Mouse (Mus musculus) lung, postnatal 0 days (tissue): Measurements from ENCODE around the gene Rbm28. TPM values are rescaled to one million over a fixed set of nuclear protein-coding genes. Genes with fewer than 3 reads are reported as not detected.

ENCODE experiments used
- ATAC-seq: fragments of 200-750 bp; cut with Nextera tagmentation; 2 replicates; pipeline ENCODE4 v1.8.0; 2017; ENCODE audit warnings: moderate library complexity
- DNase-seq: peaks from one replicate; pipeline ENCODE4 v3.0.0-alpha.2; 2016; ENCODE audit warnings: low spot score
- H3K27ac ChIP-seq: fragments of 300-500 bp; sonication (generic); 2 replicates; pipeline ENCODE4 v1.5.1; 2014; ENCODE audit warnings: antibody characterized with exemption, mild to moderate bottlenecking, low read length, mixed read lengths
- H3K27me3 ChIP-seq: fragments of 300-500 bp; sonication (generic); replicated peaks from 2 replicates; pipeline ENCODE4 v1.6.1; 2014; ENCODE audit warnings: low read length, mixed read lengths; ENCODE audit not compliant: insufficient read depth
- H3K36me3 ChIP-seq: fragments of 300-500 bp; sonication (generic); 2 replicates; pipeline ENCODE4 v1.6.1; 2014; ENCODE audit warnings: low read length, mixed read lengths; ENCODE audit not compliant: insufficient read depth
- H3K4me1 ChIP-seq: fragments of 300-500 bp; sonication (generic); 2 replicates; pipeline ENCODE4 v1.6.1; 2014; ENCODE audit warnings: antibody characterized with exemption, low read depth, low read length, mixed read lengths; ENCODE audit not compliant: insufficient read depth
- H3K4me2 ChIP-seq: fragments of 300-500 bp; sonication (generic); replicated peaks from 2 replicates; pipeline ENCODE4 v1.6.1; 2014; ENCODE audit warnings: low read depth, mild to moderate bottlenecking, low read length, moderate library complexity, mixed read lengths
- H3K4me3 ChIP-seq: fragments of 300-500 bp; sonication (generic); 2 replicates; pipeline ENCODE4 v1.5.1; 2014; ENCODE audit warnings: low read depth, low read length
- H3K9ac ChIP-seq: fragments of 300-500 bp; sonication (generic); replicated peaks from 2 replicates; pipeline ENCODE4 v1.6.1; 2014; ENCODE audit warnings: low read depth, mild to moderate bottlenecking
- H3K9me3 ChIP-seq: fragments of 300-500 bp; sonication (generic); 2 replicates; pipeline ENCODE4 v1.6.1; 2016; ENCODE audit warnings: low read length, mixed read lengths
- CTCF ChIP-seq: IDR thresholded peaks from 2 replicates; pipeline ENCODE4 v1.5.1; 2016; ENCODE audit warnings: antibody characterized with exemption, mild to moderate bottlenecking
- EP300 ChIP-seq: IDR thresholded peaks from 2 replicates; pipeline ENCODE4 v1.6.1; 2016; ENCODE audit warnings: antibody characterized with exemption, mild to moderate bottlenecking, control low read depth
- WGBS: fragments of 180-500 bp; shearing (Covaris S2); extraction: QIAGEN DNeasy Blood & Tissue Kit; methylation state at CpG from one replicate; pipeline ENCODE4 v1.1.7; 2014; 5-methylcytosine and 5-hydroxymethylcytosine counted together
- polyA plus RNA-seq: library from polyadenylated mRNA; unstranded; fragments of >200 nt; fragmentation: Nextera tagmentation; extraction: Ambion mirVana; gene quantifications from 2 replicates; pipeline ENCODE4 v1.2.1, GENCODE M21; 2015

Gene Rbm28
- polyA plus RNA-seq, 1 experiment from 2014 or later, result 19.1 TPM

GRCm38 (mm10) chr6:29147407-29148010 lies 17.3 kb downstream of the Rbm28 start:
- whole genome bisulfite sequencing, result 64% methylated on average over 5 of the region's 5 CpGs
- ATAC-seq, result no peak
- TF ChIP-seq CTCF, result no peak
- no peaks in the 10 kb centered on the region for H3K27me3 ChIP-seq
- no peak for DNase-seq
- no peak overlapping the region for H3K27ac ChIP-seq
- no peak overlapping the region for H3K4me3 ChIP-seq
- H3K4me1 ChIP-seq, result no peaks in the 10 kb centered on the region
- H3K4me2 ChIP-seq, result no peak overlapping the region
- no peak overlapping the region for H3K9ac ChIP-seq
- H3K9me3 ChIP-seq, result no peaks in the 10 kb centered on the region
- peaks cover 8% of the 10 kb centered on the region; the same call in 1 of the 2 replicates for H3K36me3 ChIP-seq

- H3K4me1 ChIP-seq, result no peaks in the 10 kb centered on the region
- H3K9ac ChIP-seq, result no peak overlapping the region
- no peak for ATAC-seq
- H3K27ac ChIP-seq, result no peak overlapping the region
- no peak overlapping the region for H3K4me3 ChIP-seq
- no peaks in the 10 kb centered on the region for H3K27me3 ChIP-seq
- no peak for DNase-seq
- no peak for TF ChIP-seq EP300
- no peaks in the 10 kb centered on the region for H3K9me3 ChIP-seq
- H3K36me3 ChIP-seq, result peaks cover 5% of the 10 kb centered on the region; the same call in 1 of the 2 replicates
- H3K4me2 ChIP-seq, result no peak overlapping the region
- WGBS, result 75% methylated on average over 7 of the region's 7 CpGs
These were observed 18.2 kb downstream of the Rbm28 start for GRCm38 (mm10) chr6:29146641-29147040.

GRCm38 (mm10) chr6:29145456-29146307 lies 19.1 kb downstream of the Rbm28 start:
- no peak overlapping the region for H3K4me2 ChIP-seq
- H3K4me3 ChIP-seq, result no peak overlapping the region
- no peak for TF ChIP-seq EP300
- TF ChIP-seq CTCF, result no peak

GRCm38 (mm10) chr6:29144971-29145370 lies 19.8 kb downstream of the Rbm28 start:
- ATAC-seq (no peak), DNase-seq (no peak)
- H3K36me3 ChIP-seq, result peaks cover 5% of the 10 kb centered on the region; the same call in 1 of the 2 replicates
- H3K27me3 ChIP-seq, result no peaks in the 10 kb centered on the region
- H3K4me2 ChIP-seq, result no peak overlapping the region
- no peak overlapping the region for H3K4me3 ChIP-seq
- H3K9ac ChIP-seq, result no peak overlapping the region
- H3K4me1 ChIP-seq, result no peaks in the 10 kb centered on the region
- 71% methylated on average over 3 of the region's 3 CpGs for WGBS
- H3K9me3 ChIP-seq, result no peaks in the 10 kb centered on the region
- TF ChIP-seq CTCF, result no peak
- 0 out of 2 replicates have a peak, but pooled peaks have one; percentile 9 for TF ChIP-seq EP300
- no peak overlapping the region for H3K27ac ChIP-seq

More at GRCm38 (mm10) chr6:29145456-29146307, 19.1 kb downstream of the Rbm28 start:
- WGBS, result 60% methylated on average over 12 of the region's 12 CpGs
- H3K27me3 ChIP-seq, result no peaks in the 10 kb centered on the region
- no peak for DNase-seq
- H3K9ac ChIP-seq, result no peak overlapping the region
- peaks cover 5% of the 10 kb centered on the region; the same call in 1 of the 2 replicates for H3K36me3 ChIP-seq
- H3K9me3 ChIP-seq, result no peaks in the 10 kb centered on the region
- no peaks in the 10 kb centered on the region for H3K4me1 ChIP-seq
- no peak overlapping the region for H3K27ac ChIP-seq
- ATAC-seq, result no peak

GRCm38 (mm10) chr6:29143608-29144007 lies 21.2 kb downstream of the Rbm28 start:
- H3K4me3 ChIP-seq, result no peak overlapping the region
- TF ChIP-seq EP300, result no peak
- TF ChIP-seq CTCF, result peak; percentile 80
- H3K4me2 ChIP-seq, result no peak overlapping the region
- WGBS, result 36% methylated on average over 5 of the region's 5 CpGs
- no peak overlapping the region for H3K27ac ChIP-seq
- no peaks in the 10 kb centered on the region for H3K9me3 ChIP-seq
- no peak overlapping the region for H3K9ac ChIP-seq
- no peaks in the 10 kb centered on the region for H3K4me1 ChIP-seq
- DNase-seq, result peak; percentile 65
- peaks cover 5% of the 10 kb centered on the region; the same call in 1 of the 2 replicates for H3K36me3 ChIP-seq
- ATAC-seq, result no peak
- no peaks in the 10 kb centered on the region for H3K27me3 ChIP-seq

GRCm38 (mm10) chr6:29137441-29137840 lies 27.4 kb downstream of the Rbm28 start:
- peaks cover 30% of the 10 kb centered on the region for H3K36me3 ChIP-seq
- no peaks in the 10 kb centered on the region for H3K9me3 ChIP-seq
- no peak overlapping the region for H3K9ac ChIP-seq
- ATAC-seq (no peak), DNase-seq (no peak)
- no peak overlapping the region for H3K4me2 ChIP-seq
- no peak for TF ChIP-seq CTCF
- WGBS, result 93% methylated on average over 9 of the region's 9 CpGs
- H3K27ac ChIP-seq, result no peak overlapping the region
- H3K27me3 ChIP-seq, result no peaks in the 10 kb centered on the region
- no peaks in the 10 kb centered on the region for H3K4me1 ChIP-seq
- no peak overlapping the region for H3K4me3 ChIP-seq
